Comparison of ENCODE assay signal across 28 mouse cellular contexts in genomic region chr5:126629826-126630225, GRCm38 (mm10).
"Had no signal": no experiment of that assay in that cellular context is flagged by ENCODE, and none has a peak within 500 bp of the region (broad histone marks: within the 10 kb centered on the region; RNA-seq: fewer than 3 reads in every experiment).

No protein-coding gene starts in this region.

- DNase-seq: gastrocnemius, adult 2 months; gastrocnemius, postnatal 10 days; gastrocnemius, postnatal 25 days; heart, adult 11 months; heart, adult 2 months; heart, postnatal 4 days; kidney, adult 18-20 months; kidney, adult 8-10 months; kidney, postnatal 10 days; kidney, postnatal 25 days; kidney, postnatal 4 days; left cerebral cortex, postnatal 4 days had no signal

- ATAC-seq: hindbrain, embryonic 16.5 days; inflammation-experienced regulatory T-cells, adult 6 months; intestine, embryonic 15.5 days; intestine, postnatal 0 days; liver, embryonic 12.5 days had no signal

- H3K27ac ChIP-seq: gastrocnemius, adult 2 months; heart, adult 2 months; heart, embryonic 13.5 days; heart, embryonic 15.5 days; hindbrain, embryonic 10.5 days; hindbrain, embryonic 12.5 days; hindbrain, embryonic 14.5 days; intestine, embryonic 15.5 days; layer of hippocampus, adult 2 months; left cerebral cortex, adult 2 months; limb, embryonic 13.5 days; limb, embryonic 15.5 days; liver, embryonic 12.5 days; liver, embryonic 14.5 days had no signal

- H3K9me3 ChIP-seq: heart, embryonic 13.5 days; heart, embryonic 15.5 days; hindbrain, embryonic 10.5 days; hindbrain, embryonic 12.5 days; intestine, embryonic 15.5 days; limb, embryonic 13.5 days; limb, embryonic 15.5 days; liver, embryonic 12.5 days had no signal

- H3K27me3 ChIP-seq: hindbrain, embryonic 12.5 days; intestine, embryonic 15.5 days; limb, embryonic 13.5 days; limb, embryonic 15.5 days; liver, embryonic 12.5 days had no signal

- H3K4me1 ChIP-seq: heart, embryonic 13.5 days; heart, embryonic 15.5 days; hindbrain, embryonic 10.5 days; hindbrain, embryonic 12.5 days; intestine, embryonic 15.5 days; limb, embryonic 13.5 days; limb, embryonic 15.5 days; liver, embryonic 12.5 days had no signal

- H3K36me3 ChIP-seq: heart, embryonic 13.5 days; heart, embryonic 15.5 days; hindbrain, embryonic 10.5 days; hindbrain, embryonic 12.5 days; intestine, embryonic 15.5 days; limb, embryonic 13.5 days; limb, embryonic 15.5 days; liver, embryonic 12.5 days had no signal

- H3K9ac ChIP-seq: heart, embryonic 13.5 days; heart, embryonic 15.5 days; hindbrain, embryonic 12.5 days; hindbrain, embryonic 14.5 days; intestine, embryonic 15.5 days; limb, embryonic 13.5 days; limb, embryonic 15.5 days; liver, embryonic 12.5 days; liver, embryonic 14.5 days had no signal

- H3K4me3 ChIP-seq: gastrocnemius, adult 2 months; heart, adult 2 months; heart, embryonic 13.5 days; heart, embryonic 15.5 days; hindbrain, embryonic 10.5 days; hindbrain, embryonic 12.5 days; intestine, embryonic 15.5 days; layer of hippocampus, adult 2 months; left cerebral cortex, adult 2 months; limb, embryonic 13.5 days; limb, embryonic 15.5 days; liver, embryonic 12.5 days had no signal

- H3K4me2 ChIP-seq: heart, embryonic 11.5 days; heart, embryonic 13.5 days; heart, embryonic 15.5 days; hindbrain, embryonic 12.5 days; hindbrain, embryonic 14.5 days; intestine, embryonic 15.5 days; limb, embryonic 13.5 days; limb, embryonic 15.5 days; liver, embryonic 12.5 days had no signal
